Mouse (Mus musculus) liver, embryonic 14.5 days (tissue): ENCODE results near the gene Ccm2. TPM values are rescaled to one million over a fixed set of nuclear protein-coding genes. Genes with fewer than 3 reads are reported as not detected.
A peak's percentile ranks its signal among the peaks of the same experiment; 100 is the strongest.

Experiments used
- ATAC-seq: fragments of 200-750 bp; cut with Nextera tagmentation; 2 replicates; pipeline ENCODE4 v1.8.0; 2017; ENCODE audit warnings: moderate number of reproducible peaks, mild to moderate bottlenecking, moderate library complexity; ENCODE audit not compliant: insufficient read depth
- DNase-seq, 3 experiments: peaks; one replicate each; pipeline ENCODE4 v3.0.0-alpha.2; 2012 to 2013; ENCODE audit warnings: low read depth in 3 of 3, low spot score in 3 of 3
- H3K27ac ChIP-seq: fragments of 300-500 bp; sonication (generic); 2 replicates; pipeline ENCODE4 v1.5.1; 2014; ENCODE audit warnings: moderate library complexity, mild to moderate bottlenecking, control low read depth, inconsistent platforms
- H3K27me3 ChIP-seq: fragments of 300-500 bp; sonication (generic); 2 replicates; pipeline ENCODE4 v1.6.1; 2014; ENCODE audit warnings: mild to moderate bottlenecking, low read length, moderate library complexity; ENCODE audit not compliant: control insufficient read depth, insufficient read depth
- H3K36me3 ChIP-seq: fragments of 300-500 bp; sonication (generic); replicated peaks from 2 replicates; pipeline ENCODE4 v1.6.1; 2014; ENCODE audit warnings: low read depth; ENCODE audit not compliant: control insufficient read depth, insufficient read depth
- H3K4me1 ChIP-seq, 2 experiments: fragments of 200-500 bp in 1 of 2; fragments of 300-500 bp in 1 of 2; sonication (generic) in 1 of 2; replicated peaks; 2 replicates each; pipeline ENCODE4 v1.6.1; 2012 to 2014; ENCODE audit warnings: antibody characterized with exemption in 1 of 2, inconsistent platforms in 1 of 2, low read length in 1 of 2; ENCODE audit not compliant: control insufficient read depth in 2 of 2, insufficient read depth in 2 of 2
- H3K4me2 ChIP-seq: fragments of 300-500 bp; sonication (generic); 2 replicates; pipeline ENCODE4 v1.6.1; 2014; ENCODE audit warnings: low read depth, mild to moderate bottlenecking, control low read depth, moderate library complexity
- H3K4me3 ChIP-seq, 2 experiments: fragments of 200-500 bp in 1 of 2; fragments of 300-500 bp in 1 of 2; sonication (generic) in 1 of 2; 2 replicates each; pipeline ENCODE4 v1.5.1; 2012 to 2014; ENCODE audit warnings: low read depth in 2 of 2, low read length in 2 of 2, mild to moderate bottlenecking in 2 of 2, control low read depth in 1 of 2, inconsistent platforms in 1 of 2, moderate library complexity in 1 of 2; ENCODE audit not compliant: insufficient read depth in 1 of 2
- H3K9ac ChIP-seq: fragments of 300-500 bp; sonication (generic); replicated peaks from 2 replicates; pipeline ENCODE4 v1.6.1; 2014; ENCODE audit warnings: mild to moderate bottlenecking, control low read depth, moderate library complexity
- H3K9me3 ChIP-seq: fragments of 300-500 bp; sonication (generic); 2 replicates; pipeline ENCODE4 v1.6.1; 2016; ENCODE audit warnings: low read length, mixed read lengths; ENCODE audit not compliant: control insufficient read depth
- CTCF ChIP-seq: IDR thresholded peaks from 2 replicates; pipeline ENCODE4 v1.5.1; 2016; ENCODE audit warnings: antibody characterized with exemption, low read depth, control low read depth
- EP300 ChIP-seq: IDR thresholded peaks from 2 replicates; pipeline ENCODE4 v1.6.1; 2016; ENCODE audit warnings: antibody characterized with exemption, low read depth
- WGBS: fragments of 180-500 bp; shearing (Covaris S2); extraction: QIAGEN DNeasy Blood & Tissue Kit; methylation state at CpG from one replicate; pipeline ENCODE4 v1.1.7; 2014; ENCODE audit not compliant: insufficient replicate concordance; 5-methylcytosine and 5-hydroxymethylcytosine counted together
- polyA plus RNA-seq, 2 experiments: library from polyadenylated mRNA; depleted of rRNA in 1 of 2; stranded (reverse) in 1 of 2; unstranded in 1 of 2; fragments of >200 nt; fragmentation: Nextera tagmentation in 1 of 2; extraction: Ambion mirVana in 1 of 2; gene quantifications; 2 replicates each; pipeline versions ENCODE4 v1.2.1 to v1.2.3; 2012 to 2014

Ccm2 gene
- polyA plus RNA-seq, 2 experiments = 33.1 to 39.4 TPM

DNA sequence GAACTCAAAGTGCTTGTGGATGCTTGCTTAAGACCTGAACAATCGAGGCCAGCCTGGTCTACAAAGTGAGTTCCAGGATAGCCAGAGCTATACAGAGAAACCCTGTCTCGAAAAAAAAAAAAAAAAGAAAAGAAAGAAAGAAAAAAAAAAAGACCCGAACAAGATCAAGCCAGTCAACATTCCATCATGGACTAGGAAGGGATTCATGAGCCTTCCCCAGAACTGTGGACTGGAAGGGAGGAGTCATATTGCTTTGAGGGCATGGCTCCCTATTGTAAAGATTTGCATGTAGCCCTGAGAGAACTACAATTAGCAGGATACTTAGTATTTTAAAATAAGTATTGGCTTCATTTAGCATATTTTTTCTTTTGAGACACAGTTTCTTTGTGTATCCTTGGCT lies 2.0 kb upstream of the Ccm2 start:
- 52% methylated on average over 3 of the region's 3 CpGs for WGBS
- ATAC-seq = no peak
- peaks cover 11% of the 10 kb centered on the region in 2 experiments for H3K4me1 ChIP-seq

DNA sequence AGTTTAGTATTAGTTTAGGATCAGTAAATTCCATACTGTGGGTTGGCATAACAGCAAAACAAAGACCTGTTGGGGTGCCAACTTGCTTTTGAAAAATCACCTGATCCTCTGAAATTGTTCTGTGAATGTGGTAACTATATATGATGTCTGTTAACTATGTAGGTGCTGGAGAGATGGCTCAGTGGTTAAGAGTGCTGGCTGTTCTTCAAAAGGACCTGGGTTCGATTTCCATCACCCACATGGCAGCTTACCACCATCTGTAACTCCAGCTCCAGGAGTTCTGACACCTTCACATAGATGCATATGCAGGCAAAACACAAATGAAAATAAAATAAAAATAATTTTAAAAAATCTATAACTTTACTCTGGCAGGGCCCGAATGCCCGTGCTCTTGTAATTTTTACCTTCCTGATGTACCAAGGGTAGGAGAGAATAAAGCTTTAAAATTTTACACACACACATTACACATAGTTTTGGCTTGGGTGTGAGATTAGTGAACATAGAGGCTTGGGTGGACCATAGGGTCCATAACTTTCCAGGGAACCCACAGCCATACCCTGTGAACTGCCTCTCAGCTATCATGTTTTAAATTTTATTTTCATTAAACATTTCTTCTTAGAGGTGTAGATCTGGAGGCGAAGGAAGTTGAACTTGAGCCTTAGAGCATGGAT lies 1.4 kb upstream of the Ccm2 start:
- 84% methylated on average over 4 of the region's 4 CpGs for WGBS
- Histone ChIP-seq H3K9me3 (no peaks in the 10 kb centered on the region), H3K4me3 (peak overlapping the region in 1 of 2 experiments; percentile 88; a peak in 1 of 4 replicates), H3K4me1 (peaks cover 11% of the 10 kb centered on the region in 2 experiments), H3K4me2 (peak overlapping the region; percentile 83), H3K36me3 (no peaks in the 10 kb centered on the region; the same call in 1 of the 2 replicates), H3K9ac (no peak overlapping the region), H3K27ac (no peak overlapping the region; the same call in 1 of the 2 replicates), H3K27me3 (no peaks in the 10 kb centered on the region)
- ATAC-seq (no peak), DNase-seq (no peak)
- TF ChIP-seq EP300 = no peak
- no peak for TF ChIP-seq CTCF

More for the DNA sequence above, 2.0 kb upstream of the Ccm2 start:
- Histone ChIP-seq H3K27ac (no peak overlapping the region), H3K9ac (no peak overlapping the region), H3K4me2 (no peak overlapping the region), H3K36me3 (no peaks in the 10 kb centered on the region; the same call in 1 of the 2 replicates), H3K27me3 (no peaks in the 10 kb centered on the region), H3K4me3 (no peak overlapping the region), H3K9me3 (no peaks in the 10 kb centered on the region)
- no peak for DNase-seq
- TF ChIP-seq EP300 (no peak), CTCF (no peak)

DNA sequence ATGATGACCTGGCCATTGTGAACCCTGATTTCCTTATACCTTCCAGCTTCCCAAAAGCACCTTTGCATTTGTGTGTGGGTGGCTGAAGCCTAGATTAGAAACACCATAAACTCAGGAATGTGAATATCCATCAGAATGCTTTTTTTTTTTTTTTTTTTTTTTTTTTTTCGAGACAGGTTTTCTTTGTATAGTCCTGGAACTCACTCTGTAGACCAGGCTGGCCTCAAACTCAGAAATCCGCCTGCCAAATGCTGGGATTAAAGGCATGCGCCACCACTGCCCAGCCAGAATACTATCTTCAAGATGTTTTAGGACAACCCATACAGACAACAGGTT lies 862 bp upstream of the Ccm2 start:
- no peaks in the 10 kb centered on the region for H3K9me3 ChIP-seq
- DNase-seq (no peak), ATAC-seq (no peak)
- TF ChIP-seq CTCF (no peak), EP300 (no peak)
- H3K27me3 ChIP-seq = no peaks in the 10 kb centered on the region
- peak overlapping the region; percentile 79 to 88 for H3K4me3 ChIP-seq
- H3K4me1 ChIP-seq = peaks cover 11% of the 10 kb centered on the region in 2 experiments
- peak overlapping the region; percentile 94 for H3K27ac ChIP-seq
- no peaks in the 10 kb centered on the region; the same call in 1 of the 2 replicates for H3K36me3 ChIP-seq
- WGBS = 37% methylated on average over 3 of the region's 3 CpGs
- H3K4me2 ChIP-seq = peak overlapping the region; percentile 83
- peak overlapping the region; percentile 89 for H3K9ac ChIP-seq

DNA sequence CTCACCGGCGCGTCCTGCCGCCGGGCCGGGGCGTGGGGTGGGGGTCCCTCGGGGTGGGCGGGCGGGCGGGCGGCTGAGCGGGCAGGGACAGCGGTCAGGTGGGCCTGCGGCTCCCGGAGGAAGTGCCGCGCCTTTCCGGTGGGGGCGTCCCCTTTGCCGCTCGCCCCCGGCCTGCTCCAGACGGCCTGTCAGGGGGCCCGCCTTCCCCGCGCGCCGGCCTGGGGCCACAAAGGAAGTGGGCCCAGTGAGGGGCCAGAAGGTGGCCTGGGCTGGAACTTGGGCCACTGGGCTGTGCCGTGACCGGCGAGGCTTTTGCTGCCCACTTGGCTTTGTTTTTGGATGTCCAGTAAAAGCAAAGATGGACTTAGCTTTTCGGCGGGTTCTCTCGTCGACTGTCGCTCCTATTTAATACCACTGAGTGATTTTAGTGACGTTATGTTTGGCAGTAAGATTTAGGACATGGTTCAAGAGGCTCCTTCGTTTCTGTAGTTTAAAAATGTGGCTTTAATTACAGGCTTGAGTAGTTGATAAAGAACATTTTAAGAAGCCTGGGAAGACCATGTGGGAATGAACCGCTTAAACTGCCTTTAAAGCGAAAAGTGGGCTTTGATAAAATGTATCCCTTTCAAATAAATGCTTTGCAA lies 472 bp downstream of the Ccm2 start:
- peaks cover 11% of the 10 kb centered on the region in 2 experiments for H3K4me1 ChIP-seq
- under 1% methylated on average over 39 of the region's 41 CpGs for WGBS
- TF ChIP-seq EP300 = no peak
- no peak for TF ChIP-seq CTCF
- H3K4me3 ChIP-seq = peak overlapping the region; percentile 70 to 88
- H3K27me3 ChIP-seq = no peaks in the 10 kb centered on the region
- H3K9ac ChIP-seq = peak overlapping the region; percentile 89
- H3K36me3 ChIP-seq = no peaks in the 10 kb centered on the region; the same call in 1 of the 2 replicates
- no peaks in the 10 kb centered on the region for H3K9me3 ChIP-seq
- H3K4me2 ChIP-seq = peak overlapping the region; percentile 83
- peak overlapping the region; percentile 94 for H3K27ac ChIP-seq
- ATAC-seq = peak; percentile 56
- no peak for DNase-seq

DNA sequence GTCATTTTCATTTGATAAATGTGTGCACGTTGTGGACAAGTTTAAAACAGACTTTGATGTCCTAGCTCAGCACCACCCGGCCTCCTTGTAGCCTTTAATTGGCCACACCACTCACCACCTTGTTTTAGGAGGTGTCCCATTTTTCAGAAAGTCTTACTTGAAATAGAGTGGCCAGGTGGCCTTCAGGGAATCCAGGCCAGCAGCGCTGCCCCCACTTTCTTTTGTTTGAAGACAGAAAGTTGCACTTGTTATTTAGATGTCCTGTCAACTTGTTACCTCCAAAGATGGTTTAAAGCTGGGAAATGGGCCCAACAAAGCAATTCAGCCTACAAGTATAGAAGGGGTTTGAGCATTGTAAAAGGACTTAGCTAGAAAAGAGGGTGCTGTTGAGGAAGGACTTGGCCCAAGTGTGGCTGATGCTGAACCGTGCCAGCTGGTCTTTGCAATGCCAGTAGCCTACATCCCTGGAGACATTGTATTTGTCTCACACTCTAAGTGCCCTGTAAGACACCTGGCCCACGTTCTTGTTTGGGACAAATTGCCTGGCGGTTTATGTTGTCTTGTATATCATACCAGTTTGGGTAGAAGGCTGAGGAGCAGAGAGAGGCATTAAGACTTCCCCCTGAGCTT lies 1.1 kb downstream of the Ccm2 start:
- H3K9me3 ChIP-seq = no peaks in the 10 kb centered on the region

More for the DNA sequence above, 1.1 kb downstream of the Ccm2 start:
- Histone ChIP-seq H3K4me3 (peak overlapping the region; percentile 70 to 88), H3K27me3 (no peaks in the 10 kb centered on the region), H3K9ac (peak overlapping the region; percentile 89), H3K36me3 (no peaks in the 10 kb centered on the region; the same call in none of the 2 replicates), H3K4me1 (peaks cover 11% of the 10 kb centered on the region in 2 experiments), H3K27ac (peak overlapping the region; percentile 94), H3K4me2 (peak overlapping the region; percentile 83)
- DNase-seq (no peak), ATAC-seq (no peak)
- TF ChIP-seq EP300 (no peak), CTCF (no peak)
- 22% methylated on average over 6 of the region's 6 CpGs for WGBS
